Mouse (Mus musculus) ovary, postnatal 36 days (tissue): ENCODE results near the gene Basp1.
A peak's percentile ranks its signal among the peaks of the same experiment; 100 is the strongest.

Experiments
- DNase-seq: peaks from one replicate; pipeline ENCODE4 v3.0.0; 2022; ENCODE audit warnings: low spot score, mixed read lengths

The Basp1 gene

GRCm38 (mm10) chr15:25364160-25364818 lies 49.3 kb downstream of the Basp1 start:
- DNase-seq, result peak; percentile 61

GRCm38 (mm10) chr15:25363636-25364035 lies 49.9 kb downstream of the Basp1 start:
- DNase-seq, result no peak

GRCm38 (mm10) chr15:25360825-25361224 lies 52.7 kb downstream of the Basp1 start:
- no peak for DNase-seq

GRCm38 (mm10) chr15:25358680-25359097 lies 54.9 kb downstream of the Basp1 start:
- no peak for DNase-seq

GRCm38 (mm10) chr15:25355339-25355738 lies 58.2 kb downstream of the Basp1 start:
- no peak for DNase-seq

- DNase-seq, result no peak
Observed at GRCm38 (mm10) chr15:25354738-25355137, 58.8 kb downstream of the Basp1 start.

GRCm38 (mm10) chr15:25353498-25353897 lies 60.1 kb downstream of the Basp1 start:
- no peak for DNase-seq

GRCm38 (mm10) chr15:25343263-25343662 lies 70.3 kb downstream of the Basp1 start:
- DNase-seq, result no peak

GRCm38 (mm10) chr15:25335277-25335676 lies 78.3 kb downstream of the Basp1 start:
- no peak for DNase-seq

- no peak for DNase-seq
Observed at GRCm38 (mm10) chr15:25331877-25332445, 81.6 kb downstream of the Basp1 start.

- no peak for DNase-seq
Observed at GRCm38 (mm10) chr15:25330946-25331345, 82.6 kb downstream of the Basp1 start.

GRCm38 (mm10) chr15:25322601-25323000 lies 91.0 kb downstream of the Basp1 start:
- no peak for DNase-seq

GRCm38 (mm10) chr15:25322111-25322510 lies 91.5 kb downstream of the Basp1 start:
- DNase-seq, result no peak

- DNase-seq, result no peak
Observed at GRCm38 (mm10) chr15:25321636-25322035, 91.9 kb downstream of the Basp1 start.

GRCm38 (mm10) chr15:25314471-25314870 lies 99.1 kb downstream of the Basp1 start:
- DNase-seq, result no peak
